Mouse (Mus musculus): ENCODE data around the gene Adamtsl1.

Gene Adamtsl1

DNA sequence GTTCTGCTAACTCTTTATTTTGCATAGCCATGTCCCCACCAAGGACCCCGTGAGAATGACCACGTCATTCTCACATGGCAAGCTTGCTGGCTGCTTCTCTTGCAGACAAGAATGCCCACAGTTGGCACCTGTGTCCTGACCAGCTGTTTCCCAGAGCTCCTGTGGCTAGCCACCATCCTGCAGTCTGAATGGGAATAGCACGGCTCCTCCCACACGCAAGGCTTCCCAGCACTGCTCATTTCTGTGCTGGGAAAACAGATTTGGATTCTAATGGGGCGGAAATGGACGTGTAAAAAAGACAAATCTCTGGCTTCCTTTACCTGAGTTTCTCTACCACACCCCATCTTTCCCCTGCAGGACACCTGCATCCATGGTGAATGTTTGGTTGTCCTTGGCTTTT is 531.9 kb downstream of the Adamtsl1 start:
- DNase-seq (ENCODE audit: low read depth, low spot score), result no peak

DNA sequence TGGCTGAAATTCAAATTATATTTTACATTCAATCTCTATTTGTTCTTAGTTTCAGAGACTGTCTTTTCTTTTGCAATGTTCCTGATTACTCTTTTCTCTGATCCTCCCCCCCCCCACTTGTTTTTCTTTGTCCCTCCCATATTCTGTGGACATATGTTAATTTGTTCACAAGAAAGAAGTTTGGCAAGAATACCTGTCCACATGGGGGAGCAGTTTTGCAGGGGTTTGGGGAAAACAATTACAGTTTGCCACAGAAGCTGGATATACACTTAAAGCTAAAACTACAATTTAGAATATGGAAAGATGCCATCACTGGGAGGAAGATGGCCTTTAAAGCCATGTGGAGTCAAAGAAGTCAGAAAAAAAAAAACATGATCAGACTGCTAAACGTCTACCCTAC is 532.9 kb downstream of the Adamtsl1 start:
- DNase-seq (ENCODE audit: low read depth, low spot score), result no peak

DNA sequence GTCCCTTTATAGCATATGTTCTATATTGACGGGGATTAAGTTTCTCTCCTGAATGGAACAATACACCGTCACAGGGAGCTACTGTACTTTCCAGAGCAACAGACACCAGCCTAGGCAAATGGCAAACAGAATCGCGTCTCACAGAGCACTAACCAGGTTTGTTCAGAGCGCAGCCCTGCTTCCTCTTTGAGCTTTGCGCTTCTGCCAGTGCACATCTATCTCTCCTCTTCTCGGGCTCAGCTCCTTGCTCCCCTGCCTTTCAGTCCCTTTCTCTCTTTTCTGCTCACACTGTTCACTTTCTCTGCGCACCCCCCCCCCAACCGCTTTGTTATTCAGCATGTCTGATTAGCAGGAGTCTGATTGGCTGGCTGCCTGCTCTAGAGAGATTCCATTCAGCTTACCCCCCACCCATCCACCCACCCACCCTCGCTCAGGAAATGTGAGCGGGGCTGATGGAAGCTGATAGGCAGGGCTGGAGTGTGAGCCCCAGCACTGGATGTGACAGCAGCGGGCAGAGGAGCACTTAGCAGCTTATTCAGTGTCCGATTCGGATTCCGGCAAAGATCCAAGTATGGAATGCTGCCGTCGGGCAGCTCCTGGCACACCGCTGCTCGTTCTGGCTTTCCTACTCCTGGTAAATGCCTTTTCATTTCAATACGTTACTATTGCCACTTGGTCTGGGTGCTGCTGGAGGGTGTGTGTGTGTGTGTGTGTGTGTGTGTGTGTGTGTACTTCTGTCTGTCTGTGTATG is 539.7 kb downstream of the Adamtsl1 start:
- no peak for DNase-seq (ENCODE audit: low read depth, low spot score)

DNA sequence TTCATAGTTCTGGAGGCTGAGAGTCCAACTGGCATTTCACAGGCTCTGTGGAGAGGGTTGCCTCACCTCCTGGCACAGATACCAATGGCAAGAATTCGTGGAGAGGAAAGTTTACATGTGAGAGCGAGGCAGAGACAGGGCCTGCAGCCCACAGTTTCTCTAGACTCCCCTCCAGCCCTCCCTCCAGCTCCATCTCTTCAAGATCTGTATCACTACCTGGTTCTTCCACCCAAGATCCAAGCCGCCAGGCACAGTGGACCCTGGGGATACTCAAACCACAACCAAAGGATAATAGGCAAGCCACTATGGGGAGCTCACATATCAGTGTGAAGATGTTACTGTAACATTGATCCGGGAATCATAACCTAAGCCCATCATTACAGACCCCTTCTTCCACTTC is 546.6 kb downstream of the Adamtsl1 start:
- DNase-seq (ENCODE audit: low read depth, low spot score), result no peak

- DNase-seq (ENCODE audit: low read depth, low spot score), result no peak
Measured at GRCm38 (mm10) chr4:86068376-86068775, 554.4 kb downstream of the Adamtsl1 start.

DNA sequence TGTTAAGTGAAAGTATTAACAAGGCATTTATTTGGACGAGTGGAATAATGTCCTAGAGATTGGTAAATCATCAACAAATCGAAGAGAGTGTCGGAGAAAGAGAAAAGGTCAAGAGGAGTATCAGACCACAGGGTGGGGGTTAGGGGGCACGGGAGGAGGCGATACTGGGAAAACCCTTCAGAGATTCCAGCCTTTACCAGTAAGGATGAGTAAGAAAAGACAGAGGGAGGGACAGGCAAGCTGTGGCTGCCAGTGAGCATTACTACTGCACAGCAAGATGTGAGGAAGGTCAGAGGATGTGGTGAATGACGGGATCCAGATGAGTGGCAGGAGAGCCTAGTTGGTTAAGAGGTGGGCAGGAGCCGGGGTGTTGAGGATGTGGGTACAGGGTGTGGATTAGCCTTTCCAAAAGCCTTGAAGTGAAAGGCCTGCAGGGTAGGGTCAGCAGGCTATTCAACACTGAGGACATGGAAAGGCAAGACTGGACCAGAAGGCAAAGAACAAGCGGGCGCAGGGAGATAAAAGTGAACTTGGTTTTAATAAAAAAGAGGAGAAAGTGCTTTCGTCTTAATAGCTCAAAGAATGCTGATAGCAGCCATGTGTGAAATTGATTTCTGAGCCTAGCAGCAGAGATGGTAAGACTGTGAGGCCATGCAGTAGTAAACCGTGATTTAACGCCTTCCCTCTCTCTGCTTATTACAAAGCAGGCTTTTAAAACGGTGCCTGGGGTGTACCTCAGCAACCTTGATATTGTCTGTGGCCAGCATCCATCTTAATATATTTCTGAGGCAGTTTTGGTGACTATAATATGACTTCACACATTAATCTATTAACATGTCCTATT is 555.1 kb downstream of the Adamtsl1 start:
- DNase-seq (ENCODE audit: low read depth, low spot score), result no peak

DNA sequence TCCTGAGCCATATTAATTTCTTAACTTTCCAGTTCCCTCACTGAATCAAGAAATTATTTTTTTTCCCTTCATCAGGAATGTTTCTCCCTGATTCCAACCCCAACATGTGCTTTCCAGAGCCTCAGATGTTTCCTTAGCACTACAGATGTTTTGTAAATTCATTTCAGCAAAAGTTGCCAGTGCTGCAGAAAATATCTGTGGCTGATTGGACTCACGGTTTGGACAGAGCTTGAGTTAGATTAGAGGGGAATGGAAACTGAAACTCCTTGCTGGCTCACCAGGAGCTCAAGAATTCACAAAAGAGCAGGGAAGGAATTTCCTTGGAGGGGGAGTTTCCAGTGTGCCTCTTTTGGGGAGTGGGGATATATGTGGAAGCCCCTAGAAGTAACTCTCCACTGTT is 560.9 kb downstream of the Adamtsl1 start:
- DNase-seq (ENCODE audit: low read depth, low spot score), result no peak

DNA sequence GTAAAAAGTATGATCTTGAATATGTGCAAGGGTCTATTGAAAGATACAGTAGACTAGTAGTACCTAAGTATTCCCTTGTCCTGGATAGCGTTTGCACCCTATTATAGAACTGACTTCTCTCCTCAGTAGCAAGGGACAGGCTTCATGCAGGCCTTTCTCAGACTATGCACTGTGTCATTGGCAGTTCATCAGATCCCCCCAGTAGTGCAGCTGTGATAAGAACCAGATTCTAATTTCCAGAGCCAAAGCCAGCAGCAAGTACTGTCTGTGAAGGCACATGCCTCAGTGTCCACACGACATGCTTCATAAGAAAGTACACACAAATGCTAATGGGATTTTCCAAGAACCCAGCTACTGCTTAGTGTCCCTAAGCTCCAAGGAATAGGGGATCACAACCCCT is 563.4 kb downstream of the Adamtsl1 start:
- no peak for DNase-seq (ENCODE audit: low read depth, low spot score)

DNA sequence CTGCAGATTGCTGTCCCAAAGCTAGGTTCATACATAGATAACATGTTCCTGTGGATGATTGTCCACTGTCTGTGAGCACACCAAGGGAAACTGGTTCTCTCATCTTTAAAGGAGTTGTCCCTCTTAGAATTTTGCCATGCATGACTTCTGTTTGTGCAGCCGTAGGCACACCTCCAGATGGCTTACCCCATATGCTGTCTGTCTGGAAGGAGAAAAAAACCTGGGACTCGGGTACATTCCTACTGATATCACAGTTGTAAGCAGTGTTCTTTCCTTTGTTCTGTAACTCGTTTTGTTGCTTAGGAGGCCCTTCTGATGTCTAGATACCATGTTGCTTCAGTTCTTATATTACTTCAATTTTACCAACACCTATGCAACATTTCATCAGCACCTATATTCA is 563.9 kb downstream of the Adamtsl1 start:
- no peak for DNase-seq (ENCODE audit: low read depth, low spot score)

GRCm38 (mm10) chr4:86087508-86087907 is 573.5 kb downstream of the Adamtsl1 start:
- DNase-seq (ENCODE audit: low read depth, low spot score), result no peak

- no peak for DNase-seq (ENCODE audit: low read depth, low spot score)
Measured at GRCm38 (mm10) chr4:86103207-86103606, 589.2 kb downstream of the Adamtsl1 start.

- DNase-seq (ENCODE audit: low read depth, low spot score), result no peak
Measured at GRCm38 (mm10) chr4:86108325-86108724, 594.4 kb downstream of the Adamtsl1 start.

DNA sequence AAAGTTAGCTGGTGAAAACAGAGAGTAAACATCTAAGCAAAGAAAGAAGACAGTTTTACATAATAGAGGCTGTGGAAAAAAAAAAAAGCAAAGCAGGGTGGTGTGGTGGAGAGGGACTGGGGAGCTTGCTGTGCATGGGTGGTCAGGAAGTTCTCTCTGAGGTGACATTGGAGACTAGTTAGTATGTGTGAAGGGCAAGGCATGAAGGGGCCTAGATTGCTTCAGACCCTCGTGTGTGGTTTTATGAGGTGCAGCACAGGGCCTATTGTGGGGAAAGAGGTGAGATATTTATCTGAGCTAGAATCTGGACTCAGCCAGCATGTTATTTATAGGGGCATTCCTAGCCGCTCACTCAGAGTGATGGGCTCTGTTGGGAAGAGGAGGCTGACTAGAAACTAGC is 605.1 kb downstream of the Adamtsl1 start:
- DNase-seq (ENCODE audit: low read depth, low spot score), result no peak

- no peak for DNase-seq (ENCODE audit: low read depth, low spot score)
Measured at GRCm38 (mm10) chr4:86122431-86122830, 608.5 kb downstream of the Adamtsl1 start.

DNA sequence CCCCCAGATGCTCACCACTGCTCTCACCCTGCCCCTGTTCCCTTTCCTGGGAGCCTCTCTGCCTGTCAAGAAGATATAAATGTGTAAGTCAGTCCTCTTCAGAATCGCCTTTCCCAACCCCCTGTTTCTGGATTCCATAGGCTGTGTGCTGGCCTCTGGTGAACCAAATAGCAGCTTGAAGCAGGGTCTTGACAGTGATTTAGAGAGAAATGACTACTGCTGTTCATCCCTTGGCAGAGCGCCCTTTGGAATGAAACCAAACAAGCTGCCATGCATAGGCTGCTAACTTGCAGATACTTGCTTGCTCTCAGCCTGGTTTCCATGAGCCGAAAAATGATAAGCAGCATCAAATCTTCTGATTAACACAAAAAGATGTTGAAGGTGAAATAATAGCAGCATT is 610.4 kb downstream of the Adamtsl1 start:
- no peak for DNase-seq (ENCODE audit: low read depth, low spot score)

DNA sequence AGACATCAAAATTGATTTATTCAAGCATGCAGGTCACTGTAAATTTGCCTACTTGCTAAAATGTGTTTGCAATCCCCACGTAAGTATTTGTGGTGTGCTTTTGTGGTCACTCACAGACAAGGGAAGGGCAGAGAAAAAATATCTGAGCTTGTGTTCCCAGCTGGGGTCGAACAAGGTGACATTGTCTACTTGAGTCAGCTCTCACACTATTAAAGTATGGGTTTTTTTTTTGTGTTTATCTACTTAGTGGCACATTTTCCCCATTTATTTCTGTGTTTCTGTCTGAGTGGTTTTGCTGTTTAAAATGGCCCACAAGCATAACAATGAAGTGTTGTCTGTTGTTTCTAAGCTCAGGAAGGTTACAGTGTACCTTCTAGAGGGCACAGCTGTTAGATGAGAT is 612.7 kb downstream of the Adamtsl1 start:
- DNase-seq (ENCODE audit: low read depth, low spot score), result no peak

DNA sequence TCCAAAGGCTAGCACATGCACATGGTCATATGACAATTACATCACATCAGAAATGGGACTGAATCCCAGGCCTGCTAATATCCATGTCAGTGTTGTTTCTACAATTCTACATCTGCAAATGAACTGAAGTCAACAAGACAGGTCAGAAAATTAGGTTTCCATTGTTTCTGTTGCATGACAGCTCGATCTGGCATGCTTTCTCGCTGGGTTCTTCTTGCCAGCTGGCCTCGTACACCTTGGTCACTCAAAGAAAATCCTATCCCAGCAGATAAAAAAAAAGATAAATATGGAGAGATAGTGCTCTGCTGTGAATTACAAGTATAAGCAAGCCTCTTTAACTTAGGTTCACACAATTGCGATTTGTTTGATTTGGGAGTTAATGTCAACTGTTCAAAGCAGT is 644.6 kb downstream of the Adamtsl1 start:
- no peak for DNase-seq (ENCODE audit: low read depth, low spot score)

DNA sequence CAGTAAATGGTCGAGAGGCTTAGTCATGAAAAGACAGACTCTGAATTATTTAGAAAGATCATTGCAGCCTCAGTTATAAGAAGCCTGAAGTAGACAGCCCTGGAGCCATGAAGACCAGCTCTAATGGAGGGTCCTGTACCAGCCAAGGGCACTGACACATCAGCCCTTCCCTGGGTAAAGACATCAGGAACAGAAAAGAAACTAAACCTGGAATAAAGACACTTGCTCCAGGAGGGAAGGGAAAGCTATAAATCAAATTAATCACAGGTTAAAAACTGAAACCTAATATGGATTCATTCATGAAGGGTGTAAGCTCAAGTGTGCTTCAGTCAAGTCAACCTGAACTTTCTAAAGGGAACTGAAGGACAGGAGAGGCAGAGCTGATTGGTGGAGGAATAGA is 645.4 kb downstream of the Adamtsl1 start:
- no peak for DNase-seq (ENCODE audit: low read depth, low spot score)

DNA sequence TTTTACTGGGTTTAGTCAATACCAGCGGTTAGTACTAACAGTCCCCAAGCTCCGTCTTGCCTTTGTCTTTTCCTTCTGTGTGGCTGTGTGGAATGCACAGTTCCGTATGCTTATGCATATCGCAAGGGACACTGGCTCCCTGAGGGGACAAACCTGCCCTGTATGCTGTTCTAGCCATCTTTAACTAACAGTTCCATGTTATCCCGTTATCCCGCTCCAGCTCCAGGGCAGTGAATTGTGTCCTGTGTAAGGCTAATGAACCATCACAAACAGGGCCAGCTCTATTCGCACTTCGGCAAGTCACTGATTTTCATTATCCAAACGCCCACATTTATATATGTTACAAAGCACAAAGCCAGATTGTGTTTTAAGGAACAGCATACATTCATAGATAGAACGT is 656.8 kb downstream of the Adamtsl1 start:
- no peak for DNase-seq (ENCODE audit: low read depth, low spot score)

DNA sequence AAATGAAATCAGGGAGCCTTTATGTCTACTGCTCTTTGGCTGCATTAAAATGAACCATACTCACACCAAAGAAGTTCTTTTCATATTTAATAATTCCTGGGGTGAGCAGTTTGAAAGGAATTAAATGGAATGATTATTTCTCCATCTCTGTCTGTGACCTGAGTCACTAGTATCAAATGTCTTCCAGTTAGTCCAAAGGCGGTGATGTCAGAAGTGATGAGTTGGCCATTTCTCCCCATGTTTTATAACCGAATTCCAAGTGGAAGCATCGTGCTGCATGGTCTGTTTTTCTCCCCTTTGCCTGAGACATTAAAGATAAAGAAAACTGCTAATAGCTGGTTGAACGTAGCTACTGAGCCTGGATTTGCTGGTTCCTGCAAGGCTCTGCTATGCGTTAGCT is 657.5 kb downstream of the Adamtsl1 start:
- DNase-seq (ENCODE audit: low read depth, low spot score), result no peak

DNA sequence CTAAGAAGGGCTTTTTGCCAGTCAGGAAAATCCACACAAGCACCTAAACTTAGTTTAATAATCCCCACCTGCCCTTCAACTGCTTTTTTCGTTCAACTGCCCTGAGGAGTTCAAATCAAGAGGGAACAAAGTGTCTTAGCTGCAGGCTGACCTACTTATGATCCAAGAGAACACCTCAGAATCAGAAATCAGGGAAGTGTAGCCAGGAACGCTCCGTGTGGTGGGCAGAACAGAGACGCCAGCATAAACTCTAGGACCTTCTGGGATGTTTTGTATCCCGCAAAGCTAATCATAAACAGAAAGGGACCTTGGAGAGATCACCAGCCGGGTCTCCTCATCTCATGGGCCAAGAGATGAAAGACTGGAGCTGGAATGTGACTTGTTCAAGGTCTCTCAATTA is 663.5 kb downstream of the Adamtsl1 start:
- DNase-seq (ENCODE audit: low read depth, low spot score), result no peak

DNA sequence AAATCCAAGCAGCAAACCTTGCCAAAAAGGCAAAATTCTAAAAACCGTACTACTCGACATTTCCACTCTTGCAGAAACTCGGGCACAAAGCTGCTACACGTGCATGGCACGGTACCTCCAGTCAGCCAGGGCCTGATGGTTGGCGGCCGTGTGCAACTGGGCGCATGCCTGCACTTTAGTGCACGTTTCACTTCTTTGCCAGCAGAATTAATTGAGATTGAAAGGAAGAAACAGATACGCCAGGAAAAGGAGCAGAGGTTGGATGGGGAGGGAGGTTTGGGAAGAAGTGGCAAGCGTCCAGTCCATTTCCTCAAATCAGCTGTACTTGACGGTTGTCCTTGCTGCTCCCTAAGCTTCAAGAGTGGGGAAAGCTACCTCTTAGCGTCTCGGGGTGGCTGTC is 664.1 kb downstream of the Adamtsl1 start:
- DNase-seq (ENCODE audit: low read depth, low spot score), result no peak

DNA sequence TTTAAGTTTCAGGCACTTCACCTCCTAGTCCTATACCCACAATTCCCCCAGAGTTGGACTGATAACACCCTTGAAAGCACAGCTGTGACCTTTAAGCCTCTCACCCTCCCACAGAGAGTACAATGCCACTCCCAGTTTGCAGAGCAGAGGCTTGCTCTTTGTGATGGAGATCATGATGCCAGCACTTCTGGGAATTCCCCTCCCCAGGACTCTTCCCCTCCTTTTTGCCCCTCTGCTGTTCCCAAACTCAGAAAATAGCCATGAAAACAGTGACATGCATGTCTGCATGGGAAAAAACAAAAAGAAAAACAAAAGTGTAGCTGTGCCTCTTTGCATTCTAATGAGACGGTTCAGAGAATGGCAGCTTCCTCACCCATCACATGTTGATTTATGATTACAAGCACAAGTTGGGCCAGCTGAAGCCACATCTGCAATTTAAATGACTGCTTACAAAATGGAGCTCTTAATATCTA is 669.8 kb downstream of the Adamtsl1 start:
- DNase-seq (ENCODE audit: low read depth, low spot score), result no peak
